13 mouse cellular contexts compared by ENCODE assay signal in genomic region chr12:78747406-78747805, GRCm38 (mm10). TPM values are rescaled to one million over a fixed set of nuclear protein-coding genes. Genes with fewer than 3 reads are reported as not detected.
DNase-seq lines count a peak whose midpoint lies in the region; ATAC-seq and TF ChIP-seq lines count a peak whose summit lies in the region.
"Had no signal": no experiment of that assay in that cellular context is flagged by ENCODE, and none has a peak within 500 bp of the region (broad histone marks: within the 10 kb centered on the region; RNA-seq: fewer than 3 reads in every experiment).

No protein-coding gene starts in this region.

- H3K4me2 ChIP-seq in forebrain, embryonic 14.5 days (ENCODE audit: low read length) = no peak overlapping the region
- no peak overlapping the region for H3K4me2 ChIP-seq in forebrain, embryonic 11.5 days (ENCODE audit: low read depth, low read length, severe bottlenecking)
- peak overlapping the region; percentile 87; the same call in 1 of the 2 replicates for H3K4me2 ChIP-seq in limb, embryonic 12.5 days
- H3K4me2 ChIP-seq in myocyte (ENCODE audit: low read depth) = no peak overlapping the region

- H3K4me3 ChIP-seq in forebrain, embryonic 14.5 days (ENCODE audit: low read depth, low read length) = 0 out of 2 replicates have a peak overlapping the region, but pooled peaks have one; percentile 85
- H3K4me3 ChIP-seq in forebrain, embryonic 11.5 days (ENCODE audit: low read depth, low read length) = no peak overlapping the region
- H3K4me3 ChIP-seq in limb, embryonic 12.5 days (replicated peaks) = no peak overlapping the region
- no peak overlapping the region for H3K4me3 ChIP-seq in limb, embryonic 10.5 days
- peak overlapping the region; percentile 57 for H3K4me3 ChIP-seq in myocyte

- no peak for ATAC-seq in forebrain, embryonic 14.5 days
- ATAC-seq in forebrain, embryonic 11.5 days (replicated peaks; ENCODE audit: low FRiP score) = no peak
- ATAC-seq in limb, embryonic 12.5 days (ENCODE audit: insufficient number of reproducible peaks, insufficient read depth, low FRiP score, low TSS enrichment, low read depth) = no peak
- peak; percentile 25 for ATAC-seq in granulocyte monocyte progenitor cell, adult 5-6 weeks (replicated peaks; ENCODE audit: poor library complexity, severe bottlenecking)

- peaks cover 19% of the 10 kb centered on the region for H3K79me2 ChIP-seq in myocyte (ENCODE audit: control insufficient read depth, insufficient read depth)

- H3ac ChIP-seq in myocyte (ENCODE audit: control insufficient read depth, insufficient read length) = no peak overlapping the region

- no peak overlapping the region for H3K27ac ChIP-seq in forebrain, embryonic 14.5 days (ENCODE audit: low read depth, low read length)
- no peak overlapping the region for H3K27ac ChIP-seq in forebrain, embryonic 11.5 days (ENCODE audit: low read depth, low read length)
- no peak overlapping the region for H3K27ac ChIP-seq in limb, embryonic 12.5 days
- no peak overlapping the region for H3K27ac ChIP-seq in limb, embryonic 10.5 days

- 0 out of 2 replicates have a peak, but pooled peaks cover 3% of the 10 kb centered on the region for H3K27me3 ChIP-seq in forebrain, embryonic 14.5 days (replicated peaks; ENCODE audit: control insufficient read depth, insufficient read depth, low read length)
- H3K27me3 ChIP-seq in forebrain, embryonic 11.5 days (ENCODE audit: control insufficient read depth, insufficient read depth, low read length) = no peaks in the 10 kb centered on the region
- H3K27me3 ChIP-seq in limb, embryonic 12.5 days = peaks cover 3% of the 10 kb centered on the region; the same call in 1 of the 2 replicates
- 0 out of 2 replicates have a peak, but pooled peaks cover 3% of the 10 kb centered on the region for H3K27me3 ChIP-seq in limb, embryonic 10.5 days (ENCODE audit: low read depth, poor library complexity, severe bottlenecking)
- H3K27me3 ChIP-seq in myocyte (ENCODE audit: control insufficient read depth, insufficient read depth, insufficient read length) = no peaks in the 10 kb centered on the region

- H3K9me3 ChIP-seq in forebrain, embryonic 14.5 days (replicated peaks; ENCODE audit: control insufficient read depth, low read length) = no peaks in the 10 kb centered on the region
- H3K9me3 ChIP-seq in forebrain, embryonic 11.5 days (ENCODE audit: control insufficient read depth, low read length) = no peaks in the 10 kb centered on the region
- no peaks in the 10 kb centered on the region for H3K9me3 ChIP-seq in limb, embryonic 12.5 days
- no peaks in the 10 kb centered on the region for H3K9me3 ChIP-seq in limb, embryonic 10.5 days (replicated peaks)

- no peak for DNase-seq in forebrain, embryonic 14.5 days (ENCODE audit: low spot score)
- DNase-seq in forebrain, embryonic 11.5 days (ENCODE audit: low spot score) = no peak
- no peak for DNase-seq in limb, embryonic 10.5 days (ENCODE audit: low spot score)
- DNase-seq in adrenal gland, postnatal 25 days = no peak
- no peak for DNase-seq in yolk sac, embryonic 10.5 days (ENCODE audit: low spot score)
- DNase-seq: adrenal gland, adult 8-10 months; cerebellum, adult 11 months; spleen, adult 18-20 months; thymus, postnatal 14 days had no signal

- no peak for TF ChIP-seq POLR2A in myocyte (IDR thresholded peaks at IDR 0.05; ENCODE audit: insufficient read length, low read depth)

- H3K36me3 ChIP-seq in forebrain, embryonic 14.5 days (ENCODE audit: control insufficient read depth, insufficient read depth, low read length) = no peaks in the 10 kb centered on the region
- no peaks in the 10 kb centered on the region for H3K36me3 ChIP-seq in forebrain, embryonic 11.5 days (ENCODE audit: control insufficient read depth, insufficient read depth, low read length)
- no peaks in the 10 kb centered on the region for H3K36me3 ChIP-seq in limb, embryonic 12.5 days
- H3K36me3 ChIP-seq in limb, embryonic 10.5 days = no peaks in the 10 kb centered on the region
- no peaks in the 10 kb centered on the region for H3K36me3 ChIP-seq in myocyte (ENCODE audit: control insufficient read depth, insufficient read depth)

- peaks cover 3% of the 10 kb centered on the region for H3K4me1 ChIP-seq in forebrain, embryonic 14.5 days (ENCODE audit: control insufficient read depth, insufficient read depth, low read length)
- no peaks in the 10 kb centered on the region for H3K4me1 ChIP-seq in forebrain, embryonic 11.5 days (replicated peaks; ENCODE audit: control insufficient read depth, insufficient read depth, low read length)
- peaks cover 9% of the 10 kb centered on the region; the same call in 1 of the 2 replicates for H3K4me1 ChIP-seq in limb, embryonic 12.5 days (replicated peaks)
- peaks cover 10% of the 10 kb centered on the region for H3K4me1 ChIP-seq in limb, embryonic 10.5 days

- no peak overlapping the region for H3K9ac ChIP-seq in forebrain, embryonic 14.5 days (ENCODE audit: low read length)
- H3K9ac ChIP-seq in forebrain, embryonic 11.5 days (ENCODE audit: low read length) = no peak overlapping the region
- H3K9ac ChIP-seq in limb, embryonic 12.5 days (replicated peaks) = no peak overlapping the region

- 33% methylated on average over 1 of the region's 1 CpGs for WGBS in forebrain, embryonic 14.5 days
- 45% methylated on average over 1 of the region's 1 CpGs for WGBS in forebrain, embryonic 11.5 days
- WGBS in limb, embryonic 12.5 days = 56% methylated on average over 1 of the region's 1 CpGs
- 57% methylated on average over 1 of the region's 1 CpGs for WGBS in limb, embryonic 10.5 days

TF ChIP-seq in myocyte, 11 proteins besides CTCF, POLR2A, EP300 and RAD21:
- TF ChIP-seq POLR2AphosphoS2 (IDR thresholded peaks at IDR 0.05; ENCODE audit: insufficient read length, low read depth) = no peak
- no peak for TF ChIP-seq REST (IDR thresholded peaks at IDR 0.05; ENCODE audit: insufficient read depth, insufficient read length)
- TF ChIP-seq CEBPB (IDR thresholded peaks at IDR 0.05; ENCODE audit: insufficient read depth, poor library complexity, severe bottlenecking) = no peak
- TF ChIP-seq SRF (IDR thresholded peaks at IDR 0.05; ENCODE audit: control insufficient read depth, insufficient read length, low read depth) = no peak
- TF ChIP-seq TCF12 (IDR thresholded peaks at IDR 0.05; ENCODE audit: insufficient read depth, poor library complexity, severe bottlenecking) = no peak
- TF ChIP-seq E2F4 (IDR thresholded peaks at IDR 0.05; ENCODE audit: insufficient read depth) = no peak
- TF ChIP-seq TCF3 (IDR thresholded peaks at IDR 0.05; ENCODE audit: insufficient read length, low read depth) = no peak
- no peak for TF ChIP-seq MAX (IDR thresholded peaks at IDR 0.05; ENCODE audit: low read depth)
- TF ChIP-seq USF1 (IDR thresholded peaks at IDR 0.05; ENCODE audit: low read depth) = no peak
- no peak for TF ChIP-seq MYOG (IDR thresholded peaks at IDR 0.05; ENCODE audit: control insufficient read depth in 1 of 3, insufficient read depth in 1 of 3, insufficient read length in 2 of 3, low read depth in 2 of 3)
- no peak for TF ChIP-seq MYOD1 (IDR thresholded peaks at IDR 0.05; ENCODE audit: control insufficient read depth in 1 of 3, insufficient read length in 2 of 3, low read depth in 2 of 3)

RNA-seq across cellular contexts. Expression of gene Mpp5, which starts 1.3 kb away (rescaled TPM):
- 12.1 and 16.1 TPM in 2 replicates for polyA plus RNA-seq in forebrain, embryonic 14.5 days (2014; fragmentation: Nextera tagmentation; extraction: Ambion mirVana)
- 20.4 and 26.5 TPM in 2 replicates for polyA plus RNA-seq in forebrain, embryonic 11.5 days (2014; fragmentation: Nextera tagmentation; extraction: Ambion mirVana)
- 22.7 and 23.5 TPM in 2 replicates for polyA plus RNA-seq in limb, embryonic 12.5 days (2016; fragmentation: Nextera tagmentation; extraction: Ambion mirVana)
- polyA plus RNA-seq in limb, embryonic 10.5 days (2016; fragmentation: Nextera tagmentation; extraction: Ambion mirVana) = 21.2 and 25.0 TPM in 2 replicates
- 5.5 and 6.9 TPM in 2 replicates for total RNA-seq in granulocyte monocyte progenitor cell, adult 5-6 weeks (2014; fragmentation: Nextera tagmentation)
- 10.0 and 15.3 TPM in 2 replicates for total RNA-seq in granulocyte monocyte progenitor cell, adult 5-6 weeks (2017)
- polyA plus RNA-seq in myocyte (2012; fragmentation: generic; extraction: Trizol) = 4.0 TPM
- 32.3 and 36.1 TPM in 2 replicates for total RNA-seq in adrenal gland, postnatal 25 days (2021)

RNA-seq across cellular contexts. Expression of gene Fam71d, which starts 56.1 kb away (rescaled TPM):
- polyA plus RNA-seq in forebrain, embryonic 14.5 days (2014; fragmentation: Nextera tagmentation; extraction: Ambion mirVana) = 0.18 TPM in 1 of 2 replicates, not detected in the other
- 0.16 TPM in 1 of 2 replicates, not detected in the other for polyA plus RNA-seq in forebrain, embryonic 11.5 days (2014; fragmentation: Nextera tagmentation; extraction: Ambion mirVana)
- polyA plus RNA-seq in limb, embryonic 12.5 days (2016; fragmentation: Nextera tagmentation; extraction: Ambion mirVana) = not detected in 2 replicates
- not detected in 2 replicates for polyA plus RNA-seq in limb, embryonic 10.5 days (2016; fragmentation: Nextera tagmentation; extraction: Ambion mirVana)
- total RNA-seq in granulocyte monocyte progenitor cell, adult 5-6 weeks (2014; fragmentation: Nextera tagmentation) = not detected in 2 replicates
- total RNA-seq in granulocyte monocyte progenitor cell, adult 5-6 weeks (2017) = not detected in 2 replicates
- not detected for polyA plus RNA-seq in myocyte (2012; fragmentation: generic; extraction: Trizol)
- total RNA-seq in adrenal gland, postnatal 25 days (2021) = 0.39 and 0.52 TPM in 2 replicates
- polyA plus RNA-seq: large intestine, adult 2 months had no signal

Comparison
In these comparisons a context has a peak if more than half of its experiments do, and no peak if none do; other contexts are left out.
1. H3K4me3 ChIP-seq: peak in forebrain, embryonic 14.5 days (single experiment) and myocyte (single experiment); none in forebrain, embryonic 11.5 days (single experiment), limb, embryonic 12.5 days (single experiment) and limb, embryonic 10.5 days (single experiment).